Comparison of ENCODE assay signal across 11 mouse cellular contexts in genomic region chr13:117143828-117144227, GRCm38 (mm10).
DNase-seq lines count a peak whose midpoint lies in the region; ATAC-seq lines count a peak whose summit lies in the region.
"Had no signal": no experiment of that assay in that cellular context is flagged by ENCODE, and none has a peak within 500 bp of the region (broad histone marks: within the 10 kb centered on the region; RNA-seq: fewer than 3 reads in every experiment).

No protein-coding gene starts in this region.

- no peaks in the 10 kb centered on the region for H3K27me3 ChIP-seq in hindbrain, embryonic 16.5 days (replicated peaks; ENCODE audit: control insufficient read depth, insufficient read depth, low read length)
- H3K27me3 ChIP-seq in hindbrain, embryonic 13.5 days, result no peaks in the 10 kb centered on the region
- H3K27me3 ChIP-seq: hindbrain, embryonic 15.5 days; limb, embryonic 13.5 days had no signal

- peak; percentile 67 for DNase-seq in 3134 (ENCODE audit: extremely low read depth, insufficient read length, low spot score)
- DNase-seq in MN1 (ENCODE audit: low spot score), result peak; percentile 86
- no peak for DNase-seq in heart, postnatal 10 days
- DNase-seq in kidney, adult 18-20 months, result no peak
- DNase-seq in thymus, postnatal 14 days, result no peak
- DNase-seq: heart, adult 2 months had no signal

- H3K27ac ChIP-seq in hindbrain, embryonic 16.5 days (ENCODE audit: low read depth, low read length), result no peak overlapping the region
- H3K27ac ChIP-seq in hindbrain, embryonic 13.5 days, result no peak overlapping the region
- H3K27ac ChIP-seq: heart, adult 2 months; hindbrain, embryonic 15.5 days; limb, embryonic 13.5 days had no signal

- no peaks in the 10 kb centered on the region for H3K4me1 ChIP-seq in hindbrain, embryonic 16.5 days (ENCODE audit: control insufficient read depth, insufficient read depth, low read depth, low read length)
- H3K4me1 ChIP-seq in hindbrain, embryonic 13.5 days (replicated peaks), result no peaks in the 10 kb centered on the region
- H3K4me1 ChIP-seq: hindbrain, embryonic 15.5 days; limb, embryonic 13.5 days had no signal

- 0 out of 2 replicates have a peak, but pooled peaks have one; percentile 45 for ATAC-seq in hindbrain, embryonic 16.5 days
- no peak for ATAC-seq in hindbrain, embryonic 13.5 days (ENCODE audit: low FRiP score)
- peak; percentile 72 for ATAC-seq in granulocyte monocyte progenitor cell, adult 5-6 weeks (replicated peaks; ENCODE audit: poor library complexity, severe bottlenecking)

- no peak overlapping the region for H3K4me3 ChIP-seq in hindbrain, embryonic 16.5 days (ENCODE audit: low read length)
- no peak overlapping the region for H3K4me3 ChIP-seq in hindbrain, embryonic 13.5 days
- H3K4me3 ChIP-seq: heart, adult 2 months; hindbrain, embryonic 15.5 days; limb, embryonic 13.5 days had no signal

- 76% methylated on average over 6 of the region's 6 CpGs for WGBS in hindbrain, embryonic 16.5 days
- 85% methylated on average over 6 of the region's 6 CpGs for WGBS in hindbrain, embryonic 13.5 days

- H3K9me3 ChIP-seq in hindbrain, embryonic 16.5 days (ENCODE audit: control insufficient read depth, low read length), result no peaks in the 10 kb centered on the region
- H3K9me3 ChIP-seq in hindbrain, embryonic 13.5 days, result no peaks in the 10 kb centered on the region
- H3K9me3 ChIP-seq: hindbrain, embryonic 15.5 days; limb, embryonic 13.5 days had no signal

- intact Hi-C loops in heart, postnatal 10 days (cut with DNase I), result no loop called here

- no peak overlapping the region for H3K4me2 ChIP-seq in hindbrain, embryonic 16.5 days (ENCODE audit: low read length)
- no peak overlapping the region for H3K4me2 ChIP-seq in hindbrain, embryonic 13.5 days
- H3K4me2 ChIP-seq: hindbrain, embryonic 15.5 days; limb, embryonic 13.5 days had no signal

- H3K9ac ChIP-seq in hindbrain, embryonic 16.5 days (ENCODE audit: low read depth, low read length), result no peak overlapping the region
- no peak overlapping the region for H3K9ac ChIP-seq in hindbrain, embryonic 13.5 days
- H3K9ac ChIP-seq: hindbrain, embryonic 15.5 days; limb, embryonic 13.5 days had no signal

- H3K36me3 ChIP-seq in hindbrain, embryonic 16.5 days (ENCODE audit: control insufficient read depth, insufficient read depth, low read length), result no peaks in the 10 kb centered on the region
- H3K36me3 ChIP-seq in hindbrain, embryonic 13.5 days, result no peaks in the 10 kb centered on the region
- H3K36me3 ChIP-seq: hindbrain, embryonic 15.5 days; limb, embryonic 13.5 days had no signal

Comparison
In these comparisons a context has a peak if more than half of its experiments do, and no peak if none do; other contexts are left out.
1. DNase-seq: peak in 3134 (single experiment) and MN1 (single experiment); none in heart, postnatal 10 days (0 of 2), kidney, adult 18-20 months (single experiment) and thymus, postnatal 14 days (single experiment).